Mouse (Mus musculus) heart, embryonic 14.5 days (tissue): ENCODE measurements around the gene Abcc12. TPM values are rescaled to one million over a fixed set of nuclear protein-coding genes. Genes with fewer than 3 reads are reported as not detected.

ENCODE experiments used
- ATAC-seq: fragments of 200-750 bp; cut with Nextera tagmentation; 2 replicates; pipeline ENCODE4 v1.8.0; 2017; ENCODE audit warnings: low read depth, moderate TSS enrichment; ENCODE audit not compliant: insufficient number of reproducible peaks, insufficient read depth, low FRiP score
- H3K27ac ChIP-seq, 2 experiments: fragments of 200-500 bp in 1 of 2; fragments of 300-500 bp in 1 of 2; sonication (generic) in 1 of 2; replicated peaks in 1 of 2; 2 replicates each; pipeline ENCODE4 v1.5.1; 2012 to 2014; ENCODE audit warnings: low read depth in 2 of 2, low read length in 2 of 2, control low read depth in 1 of 2, mild to moderate bottlenecking in 1 of 2, mixed read lengths in 1 of 2; ENCODE audit not compliant: control insufficient read depth in 1 of 2, insufficient read depth in 1 of 2
- H3K27me3 ChIP-seq: fragments of 300-500 bp; sonication (generic); 2 replicates; pipeline ENCODE4 v1.6.1; 2014; ENCODE audit warnings: mild to moderate bottlenecking, low read length, control low read depth; ENCODE audit not compliant: control insufficient read depth, insufficient read depth
- H3K36me3 ChIP-seq: fragments of 300-500 bp; sonication (generic); 2 replicates; pipeline ENCODE4 v1.6.1; 2014; ENCODE audit warnings: mild to moderate bottlenecking, control low read depth, low read length, mixed read lengths; ENCODE audit not compliant: control insufficient read depth, insufficient read depth
- H3K4me1 ChIP-seq, 2 experiments: fragments of 200-500 bp in 1 of 2; fragments of 300-500 bp in 1 of 2; sonication (generic) in 1 of 2; 2 replicates each; pipeline ENCODE4 v1.6.1; 2012 to 2014; ENCODE audit warnings: low read length in 2 of 2, control low read depth in 1 of 2, mixed read lengths in 1 of 2; ENCODE audit not compliant: control insufficient read depth in 2 of 2, insufficient read depth in 2 of 2
- H3K4me2 ChIP-seq: fragments of 300-500 bp; sonication (generic); 2 replicates; pipeline ENCODE4 v1.6.1; 2014; ENCODE audit warnings: mild to moderate bottlenecking, low read length
- H3K4me3 ChIP-seq, 2 experiments: fragments of 200-500 bp in 1 of 2; fragments of 300-500 bp in 1 of 2; sonication (generic) in 1 of 2; 2 replicates each; pipeline ENCODE4 v1.5.1; 2012 to 2014; ENCODE audit warnings: low read length in 2 of 2, mild to moderate bottlenecking in 2 of 2, control low read depth in 1 of 2, low read depth in 1 of 2, moderate library complexity in 1 of 2; ENCODE audit not compliant: control insufficient read depth in 1 of 2, insufficient read depth in 1 of 2
- H3K9ac ChIP-seq: fragments of 300-500 bp; sonication (generic); 2 replicates; pipeline ENCODE4 v1.6.1; 2014; ENCODE audit warnings: mild to moderate bottlenecking, low read length
- H3K9me3 ChIP-seq: fragments of 300-500 bp; sonication (generic); 2 replicates; pipeline ENCODE4 v1.6.1; 2016; ENCODE audit warnings: low read length, control low read depth; ENCODE audit not compliant: control insufficient read depth
- WGBS: fragments of 180-500 bp; shearing (Covaris S2); extraction: QIAGEN DNeasy Blood & Tissue Kit; methylation state at CpG from one replicate; pipeline ENCODE4 v1.1.7; 2014; 5-methylcytosine and 5-hydroxymethylcytosine counted together
- polyA plus RNA-seq: library from polyadenylated mRNA; unstranded; fragments of >200 nt; fragmentation: Nextera tagmentation; extraction: Ambion mirVana; gene quantifications from 2 replicates; pipeline ENCODE4 v1.2.1, GENCODE M21; 2014

Gene Abcc12
- polyA plus RNA-seq, 1 experiment from 2014 or later, result not detected

DNA sequence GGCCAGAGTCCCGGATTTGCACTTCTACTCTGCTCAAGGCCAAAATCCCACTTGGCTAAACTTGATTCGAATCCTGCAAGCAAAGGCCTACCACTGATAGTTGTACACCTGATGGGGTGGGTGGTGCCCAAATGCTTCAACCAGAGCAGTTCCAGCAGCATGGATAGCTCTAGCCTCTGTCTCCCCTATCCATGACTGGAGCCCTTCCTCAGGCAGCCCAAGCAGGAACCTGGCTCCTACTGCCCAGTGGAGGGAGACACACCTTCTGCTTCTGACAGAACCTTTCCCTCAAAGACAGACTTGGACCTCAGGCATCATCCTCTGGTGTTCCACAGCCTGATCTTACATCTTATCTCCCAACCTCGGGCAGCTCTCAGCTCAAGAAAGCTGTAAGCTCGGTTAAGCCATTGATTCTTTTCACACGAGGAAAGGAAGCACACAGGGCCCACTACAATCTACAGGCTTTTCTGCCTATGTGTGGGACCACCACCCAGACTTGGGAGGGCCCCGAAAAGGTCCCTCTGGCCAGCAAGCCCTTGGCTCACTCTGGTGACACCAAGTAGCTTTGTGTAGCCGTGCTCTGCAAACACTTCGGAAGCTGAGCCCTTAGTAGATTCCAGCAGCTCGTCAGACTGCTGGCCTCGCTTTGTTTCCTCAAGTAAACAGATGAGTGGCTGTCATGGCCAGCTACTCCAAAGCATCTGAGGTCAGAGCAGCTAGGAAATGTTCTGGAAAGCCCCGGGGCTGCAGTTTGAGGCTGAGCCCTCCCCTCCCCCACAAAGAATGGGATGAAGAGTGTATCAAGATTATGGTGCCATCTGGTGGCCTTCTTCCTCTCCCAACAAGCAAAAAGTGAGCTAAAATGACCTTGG, 44.5 kb downstream of the Abcc12 start:
- Histone ChIP-seq H3K9me3 (no peaks in the 10 kb centered on the region), H3K4me3 (no peak overlapping the region), H3K27ac (no peak overlapping the region), H3K4me1 (no peaks in the 10 kb centered on the region), H3K27me3 (no peaks in the 10 kb centered on the region), H3K9ac (peak overlapping the region; percentile 12; the same call in 1 of the 2 replicates), H3K36me3 (no peaks in the 10 kb centered on the region), H3K4me2 (peak overlapping the region; percentile 39)
- ATAC-seq, result no peak
- WGBS, result 43% methylated on average over 11 of the region's 11 CpGs

DNA sequence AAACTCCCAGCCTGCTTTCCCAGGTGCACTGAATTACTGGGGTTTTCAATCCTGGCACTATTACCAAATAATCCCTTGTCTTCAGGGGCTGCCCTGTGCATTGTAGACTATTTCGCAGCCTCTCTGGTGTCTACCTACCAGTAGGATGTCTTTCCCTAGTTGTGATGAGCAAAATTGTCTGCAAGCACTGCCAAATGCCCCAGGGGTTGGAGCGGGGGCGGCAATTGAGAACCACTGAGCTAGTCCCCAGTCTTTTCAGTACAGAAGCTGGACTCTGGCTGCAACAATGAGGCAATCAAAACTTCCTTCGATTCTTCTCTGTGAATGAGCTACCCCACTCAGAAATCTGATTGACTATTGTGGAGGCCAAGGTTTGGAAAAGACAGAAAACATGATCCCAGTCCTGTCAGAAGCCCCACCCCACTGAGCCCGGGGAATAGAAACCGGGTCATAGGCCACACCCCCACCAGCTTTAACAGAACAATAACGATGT, 45.4 kb downstream of the Abcc12 start:
- no peaks in the 10 kb centered on the region for H3K4me1 ChIP-seq
- H3K9ac ChIP-seq, result no peak overlapping the region
- no peak overlapping the region for H3K4me2 ChIP-seq
- H3K36me3 ChIP-seq, result no peaks in the 10 kb centered on the region
- H3K27ac ChIP-seq, result no peak overlapping the region
- WGBS, result 62% methylated on average over 7 of the region's 7 CpGs
- H3K4me3 ChIP-seq, result no peak overlapping the region
- H3K9me3 ChIP-seq, result no peaks in the 10 kb centered on the region
- no peak for ATAC-seq
- no peaks in the 10 kb centered on the region for H3K27me3 ChIP-seq

DNA sequence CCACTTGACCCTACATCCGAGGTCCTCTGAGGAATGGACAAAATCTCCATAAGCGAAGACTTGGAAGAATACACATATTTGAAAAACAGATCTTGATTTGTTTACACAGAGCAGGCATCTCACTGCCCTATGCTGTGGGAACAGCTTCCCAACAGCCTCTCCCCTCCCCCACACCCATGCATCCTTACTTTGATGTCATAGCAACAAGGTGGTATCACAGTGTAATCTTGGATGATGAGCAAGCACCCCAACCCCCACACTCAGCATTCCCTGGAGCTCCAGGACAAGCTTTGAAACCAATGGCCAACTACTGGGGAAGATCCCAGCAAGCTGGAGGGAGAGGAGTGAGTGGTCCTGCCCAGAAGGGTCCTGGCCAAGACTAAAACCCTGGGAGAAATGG, 50.8 kb downstream of the Abcc12 start:
- Histone ChIP-seq H3K9ac (no peak overlapping the region), H3K4me3 (no peak overlapping the region), H3K4me2 (no peak overlapping the region), H3K4me1 (no peaks in the 10 kb centered on the region), H3K9me3 (no peaks in the 10 kb centered on the region), H3K27me3 (no peaks in the 10 kb centered on the region), H3K27ac (no peak overlapping the region), H3K36me3 (no peaks in the 10 kb centered on the region)
- 62% methylated on average over 2 of the region's 2 CpGs for WGBS
- ATAC-seq, result no peak

DNA sequence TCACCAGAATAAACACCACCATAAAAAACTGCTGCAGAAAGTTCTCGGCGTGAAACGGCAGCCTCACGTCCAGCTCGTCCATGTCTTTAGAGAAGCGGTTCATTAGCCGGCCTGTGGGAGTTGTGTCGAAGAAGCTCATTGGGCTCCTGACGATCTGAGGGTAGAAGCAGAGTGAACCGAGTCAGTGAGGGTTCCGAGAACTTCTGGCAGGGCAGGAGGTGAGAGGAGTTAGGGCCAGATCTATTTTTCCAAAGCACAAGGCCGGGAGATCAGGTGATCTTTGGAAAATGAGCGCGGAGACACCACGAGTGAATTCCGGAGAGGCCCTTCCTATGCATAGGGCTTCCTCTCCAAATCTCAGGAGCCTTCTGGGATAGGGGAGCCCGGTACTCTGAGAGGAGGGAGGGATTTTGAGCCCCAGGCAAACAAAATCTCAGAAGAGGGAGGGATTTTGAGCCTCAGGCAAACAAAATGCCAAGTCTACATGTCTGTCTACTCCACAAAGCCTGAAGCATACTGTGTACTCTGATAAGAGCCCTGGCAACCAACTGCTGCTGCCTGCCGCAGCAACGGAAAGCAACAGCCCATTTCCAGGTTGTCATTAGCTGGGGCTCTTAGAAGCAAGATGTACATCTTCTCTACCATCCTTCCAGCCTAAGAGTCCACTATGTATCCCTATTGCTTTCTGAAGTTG, 53.0 kb downstream of the Abcc12 start:
- H3K27ac ChIP-seq, result no peak overlapping the region
- ATAC-seq, result no peak
- H3K9ac ChIP-seq, result no peak overlapping the region
- H3K36me3 ChIP-seq, result no peaks in the 10 kb centered on the region
- H3K4me1 ChIP-seq, result no peaks in the 10 kb centered on the region
- WGBS, result 79% methylated on average over 19 of the region's 19 CpGs
- no peaks in the 10 kb centered on the region for H3K27me3 ChIP-seq
- H3K9me3 ChIP-seq, result no peaks in the 10 kb centered on the region
- no peak overlapping the region for H3K4me3 ChIP-seq
- no peak overlapping the region for H3K4me2 ChIP-seq

DNA sequence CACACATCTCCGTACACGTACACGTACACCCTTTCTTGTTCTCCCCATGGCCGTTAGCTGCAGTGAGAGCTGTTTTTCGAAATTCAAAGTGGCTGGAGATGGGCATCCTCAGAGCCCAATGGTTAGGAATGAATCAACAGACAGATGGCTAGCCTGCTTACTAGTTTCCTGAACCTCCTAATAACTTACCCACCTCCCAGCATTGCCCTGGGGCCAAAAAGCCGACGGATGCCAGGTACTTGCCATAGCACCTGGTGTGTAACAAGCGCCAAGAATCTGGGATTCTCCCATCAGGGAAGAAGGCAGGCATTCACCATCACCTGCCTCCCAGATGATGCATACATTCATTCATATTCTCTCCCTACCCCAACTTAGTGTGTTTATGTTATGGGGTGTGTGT, 53.7 kb downstream of the Abcc12 start:
- no peaks in the 10 kb centered on the region for H3K4me1 ChIP-seq
- no peaks in the 10 kb centered on the region for H3K9me3 ChIP-seq
- no peak overlapping the region for H3K9ac ChIP-seq
- no peaks in the 10 kb centered on the region for H3K36me3 ChIP-seq
- no peak overlapping the region for H3K4me2 ChIP-seq
- no peak for ATAC-seq
- no peak overlapping the region for H3K27ac ChIP-seq
- no peak overlapping the region for H3K4me3 ChIP-seq
- 86% methylated on average over 8 of the region's 8 CpGs for WGBS
- no peaks in the 10 kb centered on the region for H3K27me3 ChIP-seq

DNA sequence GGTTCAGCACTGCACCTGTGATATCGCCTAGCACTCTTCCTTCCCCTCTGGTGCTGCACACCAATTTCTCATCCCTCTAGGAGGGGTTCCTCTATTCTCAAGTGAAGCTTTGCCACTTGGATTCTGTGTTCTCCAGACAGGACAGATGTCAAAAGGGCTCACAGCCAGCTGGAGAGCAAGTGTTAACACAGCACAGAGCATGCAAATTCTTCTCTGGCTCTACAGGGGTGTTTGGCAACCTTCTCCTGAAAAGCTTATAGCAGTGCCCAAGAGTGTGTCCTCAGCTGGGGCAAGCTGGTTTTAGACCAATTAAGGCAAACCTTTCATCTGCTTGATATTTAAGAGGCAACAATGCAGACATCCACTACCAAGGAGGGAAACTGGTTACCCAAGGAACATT, 66.3 kb downstream of the Abcc12 start:
- no peak overlapping the region for H3K27ac ChIP-seq
- 67% methylated on average over 1 of the region's 1 CpGs for WGBS

DNA sequence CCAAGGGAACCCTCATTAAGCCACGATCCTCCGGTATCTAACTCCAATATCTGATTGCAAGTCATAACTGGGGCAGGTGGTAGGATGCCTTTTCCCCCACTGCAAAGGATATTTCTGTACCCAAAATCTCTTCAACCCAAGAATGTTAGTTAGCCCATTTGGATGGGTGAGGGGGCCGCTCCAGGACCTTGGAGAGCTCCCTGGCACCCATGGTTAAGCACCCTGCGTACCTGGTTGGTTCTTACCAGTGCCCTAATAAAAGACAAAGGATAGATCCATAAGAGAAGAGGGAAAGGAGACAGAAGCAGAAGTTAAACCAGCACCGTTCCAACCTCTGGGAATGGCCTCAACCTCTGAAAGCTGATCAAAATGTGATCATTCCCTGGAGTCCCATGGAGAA, 67.6 kb downstream of the Abcc12 start:
- no peak overlapping the region for H3K4me3 ChIP-seq
- ATAC-seq, result no peak
- WGBS, result 49% methylated on average over 5 of the region's 5 CpGs
- no peaks in the 10 kb centered on the region for H3K27me3 ChIP-seq
- H3K9ac ChIP-seq, result no peak overlapping the region
- H3K36me3 ChIP-seq, result no peaks in the 10 kb centered on the region
- H3K4me1 ChIP-seq, result no peaks in the 10 kb centered on the region
- no peak overlapping the region for H3K27ac ChIP-seq
- H3K4me2 ChIP-seq, result no peak overlapping the region
- H3K9me3 ChIP-seq, result 0 out of 2 replicates have a peak, but pooled peaks cover 3% of the 10 kb centered on the region

More for the DNA sequence above, 66.3 kb downstream of the Abcc12 start:
- ATAC-seq, result no peak
- no peak overlapping the region for H3K4me2 ChIP-seq
- H3K36me3 ChIP-seq, result no peaks in the 10 kb centered on the region
- no peaks in the 10 kb centered on the region for H3K4me1 ChIP-seq
- H3K9me3 ChIP-seq, result 0 out of 2 replicates have a peak, but pooled peaks cover 3% of the 10 kb centered on the region
- no peak overlapping the region for H3K4me3 ChIP-seq
- H3K27me3 ChIP-seq, result no peaks in the 10 kb centered on the region
- no peak overlapping the region for H3K9ac ChIP-seq
